Mouse (Mus musculus): ENCODE results near the gene Bglap.
"Not testable (repeated sequence)": the region's sequence is repeated elsewhere in the genome, so short reads cannot be mapped to it uniquely, and the experiment has no call there.

The Bglap gene

GRCm38 (mm10) chr3:88384364-88384763, at the start of gene Bglap:
Gene Bglap, minus strand, starts transcription at chr3:88384464.
- DNase-seq (ENCODE audit: low read depth, low spot score): no peak

- not testable (repeated sequence) for DNase-seq (ENCODE audit: low read depth, low spot score)
These were observed 44.4 kb upstream of the Bglap start for GRCm38 (mm10) chr3:88428639-88429038.

GRCm38 (mm10) chr3:88427342-88427905, 43.2 kb upstream of the Bglap start:
- DNase-seq (ENCODE audit: low read depth, low spot score): no peak

DNA sequence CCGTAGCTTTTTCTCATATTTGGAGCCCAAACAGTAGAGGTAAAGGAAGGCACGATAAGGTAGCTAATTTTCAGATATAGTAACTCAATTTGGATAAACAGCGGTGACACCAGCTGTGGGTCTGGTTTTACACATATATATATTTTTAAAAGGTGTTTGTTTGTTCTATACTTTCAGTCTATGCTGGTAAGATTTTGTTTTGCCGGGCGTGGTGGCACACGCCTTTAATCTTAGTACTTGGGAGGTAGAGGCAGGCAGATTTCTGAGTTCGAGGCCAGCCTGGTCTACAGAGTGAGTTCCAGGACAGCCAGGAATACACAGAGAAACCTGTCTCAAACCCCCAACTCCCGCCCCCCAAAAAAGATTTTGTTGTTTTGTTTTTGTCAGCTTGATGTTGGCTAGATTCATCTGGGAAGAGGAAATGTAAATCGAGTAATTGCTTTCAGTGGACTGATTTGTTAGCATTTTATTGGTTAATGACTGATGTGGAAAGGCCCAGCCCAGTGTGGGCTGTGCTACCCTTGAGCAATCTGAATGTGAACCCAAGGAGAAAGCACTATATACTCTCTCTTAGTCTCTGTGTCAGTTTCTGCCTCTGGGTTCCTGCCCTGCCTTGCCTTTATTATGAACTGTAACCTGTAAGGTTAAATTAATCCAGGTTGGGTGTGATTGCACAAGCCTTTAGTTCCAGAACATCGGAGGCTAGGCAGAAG, 41.6 kb upstream of the Bglap start:
- no peak for DNase-seq (ENCODE audit: low read depth, low spot score)

DNA sequence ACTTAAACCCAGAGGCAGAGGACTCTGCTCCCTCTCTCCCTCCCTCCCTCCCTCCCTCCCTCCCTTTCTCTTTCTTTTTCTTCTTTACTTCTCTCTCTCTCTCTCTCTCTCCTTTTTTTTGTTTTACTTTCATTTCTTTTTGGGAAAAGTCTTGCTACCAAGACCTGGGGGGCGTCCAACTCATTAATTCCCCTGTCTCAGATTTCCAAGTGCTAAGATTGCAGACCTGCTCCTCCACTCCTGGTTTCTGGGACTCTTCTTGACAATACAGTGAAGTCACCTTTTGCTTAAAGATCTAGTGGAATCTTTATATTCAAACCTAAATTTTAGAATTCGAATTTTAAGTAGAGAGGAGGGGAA, 41.0 kb upstream of the Bglap start:
- DNase-seq (ENCODE audit: low read depth, low spot score): no peak

- peak; percentile 99 for DNase-seq (ENCODE audit: low read depth, low spot score)
These were observed 40.5 kb upstream of the Bglap start, which contains the start of gene Slc25a44 for GRCm38 (mm10) chr3:88424605-88425329. Gene Slc25a44, minus strand, starts transcription at chr3:88425139.

GRCm38 (mm10) chr3:88422020-88422720, 37.9 kb upstream of the Bglap start:
- no peak for DNase-seq (ENCODE audit: low read depth, low spot score)

DNA sequence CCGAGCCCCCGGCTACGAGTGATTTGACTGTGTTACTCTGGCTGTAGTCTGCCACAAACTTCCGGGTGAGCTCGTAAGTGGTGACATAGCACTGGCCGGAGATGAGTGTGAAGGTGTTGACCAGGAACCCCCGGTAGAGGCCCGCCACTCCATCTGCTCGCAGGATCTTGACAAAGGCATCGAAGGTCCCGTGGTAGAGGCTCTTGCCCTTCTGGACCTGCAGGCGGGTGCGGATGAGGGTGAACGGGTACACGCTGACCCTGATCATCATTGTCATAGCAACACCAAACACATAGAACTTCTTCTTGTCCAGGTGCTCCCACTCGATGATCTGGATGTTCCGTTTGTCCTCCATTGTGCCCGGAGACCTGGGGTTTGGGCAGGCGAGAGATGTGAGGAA, 36.5 kb upstream of the Bglap start:
- DNase-seq (ENCODE audit: low read depth, low spot score): no peak

GRCm38 (mm10) chr3:88418016-88418415, 33.8 kb upstream of the Bglap start:
- DNase-seq (ENCODE audit: low read depth, low spot score): no peak

GRCm38 (mm10) chr3:88415668-88416067, 31.4 kb upstream of the Bglap start:
- no peak for DNase-seq (ENCODE audit: low read depth, low spot score)

DNA sequence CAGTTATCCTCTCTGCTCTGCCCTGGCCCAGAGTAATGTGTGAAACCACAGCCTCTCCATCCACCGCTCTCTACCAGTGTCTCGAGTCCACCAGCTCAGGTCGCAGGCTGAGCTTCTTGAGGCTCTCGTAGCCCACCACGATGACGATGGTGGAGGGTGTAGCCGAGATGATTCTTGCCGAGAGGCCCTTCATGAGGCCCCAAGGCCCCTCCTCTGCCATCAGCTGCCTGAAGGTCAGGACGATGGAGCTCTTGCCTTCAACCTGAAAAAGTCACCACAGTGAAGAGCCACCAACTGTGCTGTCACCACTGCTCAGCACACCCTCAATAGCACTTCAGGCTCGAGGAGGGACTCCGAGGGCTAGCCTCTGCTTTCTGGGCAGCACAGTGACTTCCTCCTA, 28.4 kb upstream of the Bglap start:
- no peak for DNase-seq (ENCODE audit: low read depth, low spot score)

DNA sequence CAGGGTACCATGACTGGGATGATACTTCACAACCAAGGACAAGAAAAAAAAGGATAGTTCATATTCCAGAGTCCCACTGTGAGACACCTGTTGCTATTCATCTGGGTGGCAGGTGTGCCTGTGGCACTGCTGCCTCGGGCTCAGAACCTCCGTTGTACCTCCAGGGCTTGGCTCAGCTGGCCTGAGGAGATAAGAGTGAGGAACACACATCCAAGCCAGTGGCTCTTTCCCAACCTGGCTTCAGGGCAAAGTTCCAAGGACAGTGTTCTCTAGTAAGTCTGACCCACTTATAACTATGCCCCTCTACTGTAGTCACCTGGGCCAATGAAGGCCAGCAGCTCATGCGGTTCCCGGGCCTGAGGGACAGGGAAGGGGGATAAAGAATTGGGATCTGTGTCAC, 27.4 kb upstream of the Bglap start:
- DNase-seq (ENCODE audit: low read depth, low spot score): no peak

GRCm38 (mm10) chr3:88410645-88411031, 26.4 kb upstream of the Bglap start:
- peak; percentile 71 for DNase-seq (ENCODE audit: low read depth, low spot score)

DNA sequence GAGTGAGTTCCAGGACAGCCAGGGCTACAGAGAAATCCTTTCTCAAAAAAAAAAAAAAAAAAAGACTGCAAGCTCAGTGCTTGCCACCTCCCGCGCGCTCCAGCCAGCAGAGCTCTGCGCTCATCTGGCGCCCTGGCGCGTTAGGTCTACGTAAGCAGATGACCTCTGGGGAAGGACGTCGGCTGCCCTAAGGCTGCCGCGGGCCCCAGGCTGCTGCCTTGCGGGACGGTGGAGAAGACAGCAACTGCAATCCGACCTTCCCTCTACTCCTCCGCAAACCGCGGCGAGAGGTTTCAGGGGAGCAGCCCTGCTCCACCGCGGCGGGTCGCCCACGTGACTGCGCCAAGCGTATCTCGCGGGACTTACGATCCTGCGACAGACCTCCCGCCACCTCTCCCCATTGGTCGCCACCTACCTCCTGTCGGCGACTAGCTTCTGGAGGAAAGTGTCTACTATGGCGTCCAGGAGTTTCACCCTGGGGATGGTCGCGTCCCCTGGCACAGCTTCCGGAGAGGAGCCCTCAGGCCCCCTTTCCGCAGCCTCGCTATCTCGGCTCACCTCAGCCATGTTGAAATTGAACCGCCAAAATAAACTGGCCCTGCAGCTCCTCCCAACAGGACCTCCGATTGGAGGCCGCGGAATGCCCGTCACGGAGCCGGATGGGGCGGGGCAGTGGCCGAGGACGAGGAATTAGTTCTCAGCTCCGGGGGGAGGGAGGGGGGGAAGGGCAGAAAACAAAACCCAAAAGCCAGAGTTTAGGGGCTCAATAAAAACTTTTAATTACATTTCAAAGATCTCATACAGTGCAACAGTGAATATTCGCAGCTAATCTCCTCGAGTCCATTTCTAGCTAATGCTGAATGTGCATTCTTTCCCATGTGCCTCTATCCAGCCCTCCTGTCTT, 25.7 kb upstream of the Bglap start, which contains the start of gene Pmf1:
Gene Pmf1, minus strand, starts transcription at position 591 of the 904 bp plus-strand sequence.
- peak; percentile 96 for DNase-seq (ENCODE audit: low read depth, low spot score)

- DNase-seq (ENCODE audit: low read depth, low spot score): no peak
These were observed 24.7 kb upstream of the Bglap start for GRCm38 (mm10) chr3:88408953-88409352.

GRCm38 (mm10) chr3:88407529-88407928, 23.3 kb upstream of the Bglap start:
- DNase-seq (ENCODE audit: low read depth, low spot score): no peak

DNA sequence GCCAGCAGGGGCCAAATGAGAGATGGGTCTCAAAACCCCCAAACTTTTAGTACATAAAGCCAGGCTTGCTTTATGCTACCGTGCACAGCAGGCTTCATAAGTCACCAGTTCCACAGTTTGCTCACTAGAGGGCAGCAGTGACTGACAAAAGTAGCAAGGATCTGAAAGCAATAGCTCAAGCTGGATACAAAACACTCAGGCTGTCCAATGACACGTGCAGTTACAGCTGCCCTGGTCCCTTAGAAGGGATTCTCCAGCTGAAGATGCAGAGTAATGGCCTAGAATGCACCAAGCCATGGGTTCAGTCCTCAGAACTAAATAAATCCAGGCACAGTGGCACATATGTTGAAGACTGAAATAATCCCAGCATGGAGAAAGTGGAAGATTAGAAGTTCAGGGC, 22.8 kb upstream of the Bglap start:
- DNase-seq (ENCODE audit: low read depth, low spot score): peak; percentile 88

DNA sequence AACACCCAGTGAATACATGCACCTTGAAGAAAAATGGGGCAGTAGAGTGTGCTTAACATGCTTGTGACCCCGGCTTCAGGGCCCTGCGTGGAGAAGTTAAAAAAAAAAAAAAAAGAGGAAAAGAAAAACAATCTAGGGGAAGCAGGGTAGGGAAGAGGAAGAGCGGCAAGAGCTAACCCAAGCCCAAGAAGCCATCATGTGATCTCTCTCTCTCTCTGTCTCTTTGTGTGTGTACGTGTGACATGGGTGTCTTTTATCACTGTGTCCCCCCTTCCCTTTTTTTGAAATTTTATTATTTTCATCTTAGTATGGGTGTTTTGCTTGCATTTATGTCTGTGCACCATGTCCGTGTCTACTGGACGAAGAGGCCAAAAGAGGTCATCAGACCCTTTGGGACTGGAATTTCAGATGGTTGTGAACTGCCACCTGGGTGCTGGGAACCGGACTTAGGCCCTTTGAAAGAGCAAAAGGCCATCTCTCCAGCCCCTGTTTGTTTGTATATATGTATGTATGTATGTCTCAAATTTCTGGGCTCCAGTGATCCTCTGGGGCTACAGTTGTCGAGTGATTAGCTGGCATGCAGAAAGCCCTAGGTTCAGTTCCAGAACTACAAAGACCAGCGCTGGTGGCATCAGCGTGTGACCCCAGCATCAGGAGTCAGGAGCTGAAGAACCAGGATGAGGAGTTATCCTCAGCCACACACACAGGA, 19.4 kb upstream of the Bglap start:
- DNase-seq (ENCODE audit: low read depth, low spot score): no peak

- DNase-seq (ENCODE audit: low read depth, low spot score): no peak
These were observed 14.4 kb upstream of the Bglap start for GRCm38 (mm10) chr3:88398666-88399065.

DNA sequence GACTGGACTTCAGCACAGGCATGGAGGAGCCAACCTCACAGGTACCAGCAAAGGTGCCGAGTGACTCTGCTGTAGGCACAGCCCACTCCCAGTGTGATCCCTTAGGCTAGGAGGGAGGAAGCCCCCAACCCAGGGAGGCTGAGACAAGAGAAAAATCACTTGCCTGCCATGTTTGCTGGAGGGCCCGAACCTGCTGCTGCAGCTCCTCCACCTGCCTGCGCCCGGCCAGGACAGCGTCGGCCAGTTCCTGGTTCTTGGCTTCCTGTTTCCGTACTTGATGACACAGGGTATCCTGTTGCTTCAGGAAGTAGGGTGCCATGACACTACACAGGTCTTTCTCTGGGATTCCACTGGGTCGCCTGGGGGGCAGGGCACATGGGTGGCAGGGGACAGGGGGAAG, 11.5 kb upstream of the Bglap start:
- no peak for DNase-seq (ENCODE audit: low read depth, low spot score)

DNA sequence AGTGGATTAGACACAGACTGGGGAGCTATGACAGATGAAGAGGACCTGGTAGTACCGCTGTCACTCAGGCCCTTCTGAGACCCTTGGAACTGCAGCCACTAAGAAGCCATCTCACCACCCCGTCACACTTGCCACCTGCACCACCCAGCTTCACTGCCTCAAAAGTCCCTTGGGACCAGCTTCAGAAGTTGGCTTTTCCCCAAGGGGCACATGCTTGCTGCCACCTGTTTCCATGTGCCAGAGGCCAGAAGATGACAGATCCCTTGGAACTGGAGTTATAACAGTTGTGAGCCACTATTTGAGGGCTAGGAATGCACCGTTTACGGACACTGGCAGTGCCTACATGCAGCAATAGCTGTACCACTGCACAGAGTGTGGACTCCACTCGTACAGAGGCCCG, 11.0 kb upstream of the Bglap start:
- no peak for DNase-seq (ENCODE audit: low read depth, low spot score)
